Mouse (Mus musculus) brain, embryonic 14.5 days (tissue): ENCODE data around the gene Anxa8.

Experiments used
- CTCF ChIP-seq: fragments of 200-500 bp; IDR thresholded peaks from 2 replicates; pipeline ENCODE4 v1.5.1; 2012; ENCODE audit warnings: inconsistent platforms, mild to moderate bottlenecking, moderate library complexity, borderline replicate concordance; ENCODE audit not compliant: insufficient read depth, insufficient read length; ENCODE audit errors: extremely low read depth
- POLR2A ChIP-seq: fragments of 200-500 bp; IDR thresholded peaks from 2 replicates; pipeline ENCODE4 v1.6.1; 2012; ENCODE audit warnings: mild to moderate bottlenecking, inconsistent platforms, borderline replicate concordance; ENCODE audit not compliant: poor library complexity, insufficient read depth, insufficient read length, severe bottlenecking; ENCODE audit errors: extremely low read depth

- TF ChIP-seq CTCF, result peak; percentile 54; the same call in 1 of the 2 replicates
- no peak for TF ChIP-seq POLR2A
These were observed 20.7 kb downstream of the Anxa8 start for GRCm38 (mm10) chr14:34106389-34107062.
